Mouse (Mus musculus): ENCODE results near the gene Ubqln4. TPM values are rescaled to one million over a fixed set of nuclear protein-coding genes. Genes with fewer than 3 reads are reported as not detected.
"Not testable (repeated sequence)": the region's sequence is repeated elsewhere in the genome, so short reads cannot be mapped to it uniquely, and the experiment has no call there.

Gene Ubqln4
- total RNA-seq, 2 experiments from 2014 or later: 109 to 111 TPM

DNA sequence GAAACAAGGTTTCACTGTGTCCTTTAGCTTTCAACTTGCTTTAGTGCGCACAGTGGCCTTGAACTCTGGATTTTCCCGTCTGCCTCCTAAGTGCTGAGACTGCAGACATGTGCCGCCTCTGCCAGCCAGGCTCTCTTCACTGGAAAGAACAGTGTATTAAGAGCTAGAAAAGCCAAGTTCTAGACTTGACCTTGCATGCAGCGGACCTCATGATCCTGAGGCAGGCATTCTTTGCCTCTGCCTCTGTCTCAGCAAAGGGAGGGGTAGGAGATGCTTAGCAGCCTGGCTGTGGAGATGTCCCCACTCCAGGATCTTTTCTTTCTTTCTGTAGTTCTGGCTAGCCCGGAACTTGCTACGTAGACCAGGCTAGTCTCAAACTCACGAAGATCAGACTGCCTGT is 51.3 kb downstream of the Ubqln4 start:
- no peak for DNase-seq

DNA sequence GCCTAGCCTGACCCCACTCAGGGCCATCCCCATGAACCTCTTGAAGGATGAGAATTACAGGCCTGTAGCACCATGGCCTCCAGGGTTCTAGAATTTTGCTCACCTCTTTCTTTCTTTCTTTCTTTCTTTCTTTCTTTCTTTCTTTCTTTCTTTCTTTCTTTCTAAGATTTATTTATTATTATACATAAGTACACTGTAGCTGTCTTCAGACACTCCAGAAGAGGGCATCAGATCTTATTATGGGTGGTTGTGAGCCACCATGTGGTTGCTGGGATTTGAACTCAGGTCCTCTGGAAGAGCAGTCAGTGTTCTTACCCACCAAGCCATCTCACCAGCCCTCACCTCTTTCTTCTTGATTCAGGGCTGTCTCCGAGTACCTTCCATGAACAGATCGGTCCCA is 52.1 kb downstream of the Ubqln4 start, which contains the start of gene Arhgef2:
Gene Arhgef2 (plus strand): TSS at position 301 of the 400 bp plus-strand sequence.
- not testable (repeated sequence) for DNase-seq

DNA sequence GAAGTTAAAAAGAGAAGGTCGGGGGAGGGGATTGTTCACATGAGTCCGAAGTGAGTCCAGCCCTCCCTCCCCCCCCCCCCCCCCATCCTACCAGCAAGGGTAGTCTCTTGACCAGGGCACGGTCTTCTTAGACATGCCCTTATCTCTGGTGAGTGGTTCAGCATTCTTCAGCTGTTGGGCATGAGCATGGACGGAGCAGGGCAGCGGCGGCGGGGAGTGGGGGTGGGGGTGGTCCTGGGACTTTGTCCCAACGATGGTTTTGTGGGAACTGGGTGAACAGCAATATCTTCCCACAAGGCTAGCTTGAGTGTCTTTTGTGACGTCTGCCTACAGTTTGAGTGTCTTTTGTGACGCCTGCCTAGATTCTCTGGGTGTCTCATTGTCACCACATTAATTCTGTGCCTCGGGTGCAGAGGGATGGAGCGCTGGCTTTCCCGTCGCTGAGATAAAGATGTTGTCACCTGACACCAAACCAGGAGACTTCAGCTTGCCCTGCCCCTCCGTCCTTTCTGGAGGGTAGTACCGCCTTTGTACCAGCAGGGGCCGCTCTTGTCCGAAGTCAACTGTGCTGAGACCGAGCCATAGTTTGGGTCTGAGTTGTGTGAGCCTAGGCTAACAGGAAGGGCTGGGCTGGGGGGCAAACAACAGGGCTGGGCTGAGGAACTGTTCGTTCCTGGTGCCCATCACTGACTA is 53.7 kb downstream of the Ubqln4 start:
- DNase-seq: peak; percentile 83 to 91

DNA sequence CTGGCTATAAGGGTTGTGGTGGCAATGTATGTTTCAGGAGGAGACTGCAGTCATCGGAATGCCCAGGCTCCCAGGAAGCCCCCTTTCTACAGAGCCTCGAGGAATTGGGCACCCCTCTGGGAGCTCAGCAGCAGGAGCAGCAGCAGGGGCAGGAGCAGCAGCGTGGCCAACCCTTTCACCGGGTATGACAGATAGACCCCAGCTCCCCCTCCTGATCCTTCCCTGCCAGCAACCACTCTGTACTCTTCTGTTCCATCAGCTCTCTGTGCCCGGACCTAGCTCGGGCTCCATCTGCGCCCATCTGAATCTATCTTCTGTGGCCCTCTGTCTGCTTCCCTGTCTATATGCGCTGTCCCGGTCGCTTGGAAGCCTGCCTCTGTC is 54.2 kb downstream of the Ubqln4 start:
- no peak for DNase-seq

DNA sequence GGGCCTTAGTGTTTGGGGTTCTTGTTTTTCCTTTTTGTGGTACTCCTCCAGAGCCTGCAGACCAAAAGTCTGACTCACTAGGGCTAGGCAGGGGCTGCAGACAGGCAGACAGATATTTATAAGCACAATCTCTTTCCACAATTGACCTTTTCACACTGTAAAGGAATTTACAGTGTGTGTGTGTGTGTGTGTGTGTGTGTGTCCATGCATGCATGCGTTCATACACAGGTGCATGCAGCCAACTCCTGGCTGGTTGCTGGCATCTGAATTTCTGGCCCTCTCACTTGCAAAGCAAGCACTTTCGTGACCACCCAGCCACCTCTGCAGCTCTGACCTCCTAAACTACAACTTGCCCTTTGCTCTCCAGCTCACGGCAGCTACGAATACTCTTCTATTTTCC is 55.5 kb downstream of the Ubqln4 start:
- DNase-seq: no peak

DNA sequence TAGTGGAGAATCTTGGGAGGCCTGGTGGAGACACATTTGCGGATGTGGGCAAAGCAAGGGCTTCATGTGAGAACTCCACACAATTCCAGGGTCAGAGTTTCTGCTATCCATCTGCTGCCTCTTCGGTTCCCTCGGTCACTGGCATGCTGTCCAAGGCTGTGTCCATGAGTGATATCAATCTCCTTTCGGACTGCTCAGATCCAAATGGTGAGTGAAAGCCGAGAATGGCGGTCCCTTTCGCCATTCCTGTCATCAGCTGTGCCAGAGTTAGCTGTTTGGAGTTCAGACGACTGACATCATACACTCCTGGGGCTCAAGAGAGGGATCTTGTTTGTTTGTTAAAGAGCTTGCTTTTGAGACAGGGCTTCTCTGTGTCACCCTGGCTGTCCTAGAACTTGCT is 60.9 kb downstream of the Ubqln4 start:
- no peak for DNase-seq

DNA sequence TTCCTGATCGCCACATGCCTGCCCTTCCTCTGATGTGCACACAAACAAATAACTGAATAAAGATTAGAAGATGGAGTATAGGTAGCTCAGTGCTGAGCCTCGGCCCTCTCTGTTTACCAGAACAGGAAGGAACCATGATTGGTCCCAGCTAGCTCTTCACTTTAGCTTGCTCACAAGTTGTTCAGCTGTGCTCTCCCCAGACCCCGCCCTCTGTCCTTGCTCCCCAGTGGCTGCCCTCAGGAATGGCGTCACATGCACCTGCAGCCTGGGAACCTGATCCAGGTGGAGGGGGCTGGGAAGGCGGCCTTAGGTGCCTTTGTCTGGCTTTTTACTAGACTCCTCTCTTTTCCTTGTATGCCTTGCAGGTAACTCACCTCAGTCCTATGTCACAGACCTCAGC is 61.6 kb downstream of the Ubqln4 start:
- no peak for DNase-seq

DNA sequence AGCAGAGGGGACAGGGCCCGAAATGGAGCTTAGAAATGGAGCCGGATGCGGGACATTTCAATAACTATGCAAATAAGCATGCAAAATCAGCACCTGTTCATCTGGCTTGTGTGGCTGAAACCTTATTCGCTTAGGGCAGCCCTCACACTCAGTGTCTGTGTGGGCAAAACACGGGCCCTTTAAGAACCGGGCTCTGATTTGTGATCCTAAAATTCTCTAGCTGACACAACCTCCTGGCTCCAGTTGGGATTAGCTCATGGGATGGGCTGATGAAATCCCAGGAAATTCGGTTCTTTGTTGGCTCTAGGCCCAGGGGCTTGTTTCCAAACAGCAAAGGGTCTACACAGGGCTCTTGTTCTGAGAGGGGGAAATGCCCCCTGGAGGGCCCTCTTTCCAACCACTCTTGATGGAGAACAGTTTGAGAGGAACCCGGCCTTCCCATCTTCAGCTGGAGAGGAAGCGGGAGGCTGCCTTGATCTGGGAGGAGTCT is 62.4 kb downstream of the Ubqln4 start:
- DNase-seq: no peak

DNA sequence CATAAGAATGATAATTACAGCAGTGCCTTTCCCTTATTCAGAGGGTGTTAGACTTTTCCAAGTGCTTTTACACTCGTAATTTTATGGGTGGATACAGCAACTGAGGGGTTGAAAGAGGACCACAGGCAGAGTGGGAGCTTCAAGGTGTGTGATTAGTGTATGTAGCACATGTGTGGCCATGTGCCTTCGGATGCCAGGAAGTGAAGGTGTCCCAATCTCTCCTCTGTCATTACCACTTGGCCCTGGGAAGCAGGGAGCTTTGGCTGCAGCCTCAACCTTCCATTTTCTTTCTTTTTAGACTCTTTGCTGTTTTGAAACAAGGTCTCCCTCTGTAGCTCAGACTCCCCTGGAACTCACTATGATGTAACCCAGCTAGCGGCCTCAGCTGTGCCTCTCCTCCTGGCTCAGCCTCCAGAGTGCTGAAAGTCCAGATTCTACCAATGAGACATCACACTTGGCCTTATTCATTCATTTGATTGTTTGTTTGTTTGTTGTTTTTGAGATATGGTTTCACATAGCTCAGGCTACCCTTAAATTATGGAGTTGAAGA is 63.5 kb downstream of the Ubqln4 start:
- DNase-seq: no peak

DNA sequence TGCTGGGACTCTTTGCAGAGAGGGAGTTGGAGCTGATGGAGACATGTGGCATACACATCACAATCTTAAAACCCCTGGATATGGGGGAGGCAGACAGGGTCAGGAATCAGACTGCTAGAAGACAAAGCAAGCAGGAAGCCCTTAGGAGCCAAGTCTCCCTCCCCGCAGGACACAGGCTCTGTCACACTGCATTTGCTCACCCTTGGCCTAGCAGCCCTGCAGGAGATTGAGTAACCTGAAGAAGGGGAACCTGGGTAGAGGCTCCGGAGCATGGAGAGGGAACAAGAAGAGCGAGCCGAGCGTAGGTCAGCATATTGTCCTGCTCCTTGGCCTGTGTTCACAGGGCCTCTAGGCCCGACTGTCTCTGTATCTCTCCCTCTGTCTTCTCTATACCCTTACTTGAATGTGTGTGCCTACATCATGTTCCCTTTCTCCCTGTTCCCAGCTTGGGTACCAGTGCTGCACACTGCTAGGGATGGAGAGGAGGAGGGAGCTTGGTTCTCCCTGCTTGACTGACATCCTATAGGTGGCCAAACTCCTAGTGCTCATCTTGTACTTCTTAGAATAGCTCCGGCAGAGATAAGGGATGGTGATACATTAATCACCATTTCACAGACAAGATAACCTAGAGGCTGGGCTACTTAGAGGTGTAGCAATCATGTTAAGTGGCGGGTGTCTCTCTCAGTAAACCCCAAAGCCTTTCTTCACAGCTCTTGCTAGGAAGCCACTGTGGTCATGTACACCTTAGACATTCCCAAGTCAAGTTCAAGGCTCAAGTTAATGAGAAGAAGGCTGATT is 64.7 kb downstream of the Ubqln4 start:
- no peak for DNase-seq

Small RNA genes within 50 kb of the gene (microRNA-seq; reads per million reads assigned to microRNA genes)
- gene Mir1905: 0 reads per million in 2 experiments

Other genes with a start within 250 kb of the Ubqln4 start
- 10 to 100 TPM; 78.4 to 84.8 TPM for gene Glmp, start 228.7 kb upstream of the Ubqln4 start, total RNA-seq (2021)
- gene Tmem79, start 217.6 kb upstream of the Ubqln4 start, total RNA-seq (2021): 1 to 10 TPM; 1.5 to 1.9 TPM
- gene Smg5, start 217.5 kb upstream of the Ubqln4 start, total RNA-seq (2021): 10 to 100 TPM; 65.1 to 72.6 TPM
- gene Paqr6, start 189.2 kb upstream of the Ubqln4 start, total RNA-seq (2021): 10 to 100 TPM; 13.6 to 14.2 TPM
- under 1 TPM in 1 of 2 experiments, not detected in 1; 0.63 TPM for gene Bglap3, start 181.0 kb upstream of the Ubqln4 start, total RNA-seq (2021)
- gene Bglap2, start 175.1 kb upstream of the Ubqln4 start, total RNA-seq (2021): not detected
- not detected for gene Bglap, start 169.3 kb upstream of the Ubqln4 start, total RNA-seq (2021)
- gene Pmf1, start 143.4 kb upstream of the Ubqln4 start, total RNA-seq (2021): 1 to 10 TPM; 5.3 to 6.3 TPM
- 10 to 100 TPM; 68.6 to 69.1 TPM for gene Slc25a44, start 128.6 kb upstream of the Ubqln4 start, total RNA-seq (2021)
- gene Sema4a, start 92.6 kb upstream of the Ubqln4 start, total RNA-seq (2021): 10 to 100 TPM; 34.1 to 36.8 TPM
- 10 to 100 TPM; 32.6 to 34.3 TPM for gene Lmna, start 43.8 kb upstream of the Ubqln4 start, total RNA-seq (2021)
- gene Mex3a, start 21.4 kb upstream of the Ubqln4 start, total RNA-seq (2021): 1 to 10 TPM; 4.0 to 4.4 TPM
- gene Rab25, start 5.5 kb upstream of the Ubqln4 start, total RNA-seq (2021): under 1 TPM in 1 of 2 experiments, not detected in 1; 0.63 TPM
- 100 to 1,000 TPM in 1 of 2 experiments, 10 to 100 TPM in 1; 91.0 to 111 TPM for gene Lamtor2, start 684 bp upstream of the Ubqln4 start, total RNA-seq (2021)
- gene Ssr2, start 22.1 kb downstream of the Ubqln4 start, total RNA-seq (2021): 10 to 100 TPM; 97.1 to 98.9 TPM
- gene Arhgef2, start 52.2 kb downstream of the Ubqln4 start, total RNA-seq (2021): 100 to 1,000 TPM; 250 to 265 TPM
- not detected for gene Rxfp4, start 99.4 kb downstream of the Ubqln4 start, total RNA-seq (2021)
- 10 to 100 TPM; 49.1 to 61.1 TPM for gene Khdc4, start 132.0 kb downstream of the Ubqln4 start, total RNA-seq (2021)
- gene Rit1, start 163.1 kb downstream of the Ubqln4 start, total RNA-seq (2021): 10 to 100 TPM; 44.4 to 50.3 TPM
- 100 to 1,000 TPM; 483 to 524 TPM for gene Syt11, start 221.4 kb downstream of the Ubqln4 start, total RNA-seq (2021)

All from layer of hippocampus, postnatal 36 days (tissue).